Mouse (Mus musculus) MN1 (cell line): ENCODE measurements around the gene Scfd2.
A peak's percentile ranks its signal among the peaks of the same experiment; 100 is the strongest.

Source experiments
- DNase-seq: peaks from one replicate; pipeline ENCODE4 v3.0.0-alpha.2; 2016; ENCODE audit warnings: low spot score

Scfd2 gene

GRCm38 (mm10) chr5:74173162-74173844 lies 358.3 kb downstream of the Scfd2 start:
- no peak for DNase-seq

DNA sequence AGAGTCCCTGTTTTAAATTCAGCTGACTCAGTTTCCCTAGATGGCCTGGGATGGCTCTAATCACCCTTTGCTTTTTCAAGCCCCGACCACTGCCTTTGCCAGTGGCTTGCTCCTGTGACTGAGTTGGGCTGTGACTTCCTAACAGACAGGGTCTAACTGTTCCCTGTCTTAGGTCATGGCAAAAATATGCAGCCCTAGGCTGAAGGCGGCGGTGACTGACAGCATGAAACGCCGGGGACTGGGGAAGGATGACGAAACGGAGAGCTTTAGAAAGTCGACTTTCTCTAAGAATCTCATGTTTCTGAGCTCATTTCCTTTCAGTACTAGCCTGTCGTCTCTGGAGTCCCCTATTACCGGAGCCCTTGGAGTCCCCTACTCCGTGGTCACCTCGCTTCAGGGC lies 359.4 kb downstream of the Scfd2 start:
- no peak for DNase-seq

DNA sequence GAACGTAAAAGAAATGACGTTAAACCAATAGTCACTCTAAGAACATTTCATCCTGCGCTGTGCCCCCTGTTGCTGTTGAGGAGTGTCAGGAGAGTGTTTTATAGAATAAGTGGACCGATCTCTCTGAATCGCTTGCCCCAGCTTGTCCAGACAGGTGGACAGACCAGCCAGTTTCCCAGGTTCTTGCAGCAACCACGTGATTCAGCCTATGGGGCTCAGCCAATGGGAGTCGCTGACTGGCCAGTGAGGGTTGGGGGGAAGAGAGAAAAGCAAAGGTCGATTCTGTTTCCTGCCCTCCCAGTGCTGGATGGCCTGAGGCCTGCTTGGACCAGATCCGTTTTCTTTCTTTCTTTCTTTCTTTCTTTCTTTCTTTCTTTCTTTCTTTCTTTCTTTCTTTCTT lies 359.8 kb downstream of the Scfd2 start:
- DNase-seq = no peak

GRCm38 (mm10) chr5:74168085-74168484 lies 363.5 kb downstream of the Scfd2 start:
- no peak for DNase-seq

DNA sequence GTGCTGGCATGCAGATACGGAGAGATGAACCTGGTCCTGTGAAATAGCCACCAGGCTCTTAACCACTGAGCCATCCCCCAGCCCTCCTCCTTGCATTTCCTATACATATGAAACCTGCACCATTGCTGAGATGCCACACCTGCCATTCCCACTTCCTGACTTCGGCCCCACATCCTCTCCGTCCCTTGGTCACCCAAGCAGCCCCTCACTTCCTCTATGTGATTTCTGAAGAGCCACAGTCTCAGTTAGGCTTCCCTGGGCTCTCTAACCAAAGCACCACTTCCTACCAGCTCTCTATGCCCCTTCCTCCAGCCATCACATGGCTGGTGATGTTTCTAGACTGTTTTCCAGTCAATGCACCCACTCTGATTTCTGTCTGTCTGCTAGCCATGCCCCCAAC lies 364.9 kb downstream of the Scfd2 start:
- no peak for DNase-seq

GRCm38 (mm10) chr5:74164547-74164946 lies 367.0 kb downstream of the Scfd2 start:
- DNase-seq = no peak

GRCm38 (mm10) chr5:74163141-74163540 lies 368.4 kb downstream of the Scfd2 start:
- DNase-seq = no peak

DNA sequence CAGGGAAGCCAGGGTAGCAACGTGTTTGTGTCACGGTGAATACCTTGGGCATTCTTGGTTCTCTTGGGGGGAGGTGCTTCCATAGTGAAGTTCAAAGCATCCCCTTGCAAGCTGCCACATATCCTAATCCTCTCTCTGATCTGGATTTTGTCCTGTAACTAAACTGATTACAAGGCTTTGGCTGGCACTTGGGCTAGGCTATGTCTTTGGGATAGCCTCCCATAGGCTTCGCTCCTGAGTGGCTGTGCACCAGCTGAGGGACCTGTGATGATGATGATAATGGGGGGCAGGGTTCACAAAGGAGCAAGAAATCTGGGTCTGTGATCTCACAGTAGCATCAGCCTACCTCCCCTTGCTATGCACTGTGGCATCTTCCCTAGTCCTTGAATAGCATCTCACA lies 369.5 kb downstream of the Scfd2 start:
- DNase-seq = no peak

DNA sequence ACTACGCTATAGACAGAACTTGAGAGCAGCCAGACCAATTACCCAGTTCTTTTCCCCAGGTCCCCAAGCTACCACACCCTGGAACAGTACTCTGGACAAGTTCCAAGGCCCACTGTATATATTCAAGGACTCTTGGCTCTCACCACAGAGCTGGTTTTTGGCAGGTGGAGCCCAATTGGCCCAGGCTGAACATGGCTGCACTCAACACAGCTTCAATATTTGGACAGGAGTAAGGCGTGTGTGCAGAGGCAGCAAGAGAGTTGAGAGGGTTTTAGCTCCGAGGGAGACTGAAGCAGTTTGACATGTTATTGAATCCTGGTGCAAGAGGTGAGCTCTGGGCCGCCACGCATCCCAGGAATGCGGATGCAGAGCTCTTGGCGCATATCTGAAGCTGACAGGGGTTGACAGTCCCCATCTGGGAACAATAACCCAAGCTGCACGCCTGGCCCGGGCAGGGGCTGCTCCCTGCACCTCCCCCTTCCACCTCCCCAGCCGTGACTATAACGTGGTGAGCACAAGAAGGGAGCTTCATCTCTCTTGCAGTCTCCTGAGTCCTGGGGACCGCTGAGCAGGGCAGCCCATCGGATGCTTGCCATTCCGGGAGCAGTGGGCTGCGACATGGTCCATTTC lies 370.1 kb downstream of the Scfd2 start:
- DNase-seq = peak; percentile 9

GRCm38 (mm10) chr5:74160349-74160748 lies 371.2 kb downstream of the Scfd2 start:
- no peak for DNase-seq

DNA sequence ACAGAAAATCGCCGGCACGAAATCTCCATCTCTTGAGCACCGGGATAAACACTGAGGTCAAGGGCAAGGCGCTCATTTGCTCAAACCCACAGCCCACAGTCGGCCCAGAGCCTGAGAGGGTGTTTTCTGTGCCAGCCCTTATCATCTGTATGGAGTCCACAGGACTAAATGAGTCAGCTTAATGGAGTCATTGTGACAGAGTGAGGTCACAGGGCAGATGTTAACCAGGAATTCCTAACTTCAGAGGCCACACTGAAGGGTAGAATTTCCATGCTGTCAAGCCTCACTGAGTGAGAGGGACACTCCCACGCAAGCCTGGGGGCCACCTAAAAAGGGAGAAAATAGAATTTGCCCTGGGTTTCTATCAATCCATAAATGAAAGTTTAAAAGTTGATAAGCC lies 371.7 kb downstream of the Scfd2 start:
- DNase-seq = peak; percentile 9

DNA sequence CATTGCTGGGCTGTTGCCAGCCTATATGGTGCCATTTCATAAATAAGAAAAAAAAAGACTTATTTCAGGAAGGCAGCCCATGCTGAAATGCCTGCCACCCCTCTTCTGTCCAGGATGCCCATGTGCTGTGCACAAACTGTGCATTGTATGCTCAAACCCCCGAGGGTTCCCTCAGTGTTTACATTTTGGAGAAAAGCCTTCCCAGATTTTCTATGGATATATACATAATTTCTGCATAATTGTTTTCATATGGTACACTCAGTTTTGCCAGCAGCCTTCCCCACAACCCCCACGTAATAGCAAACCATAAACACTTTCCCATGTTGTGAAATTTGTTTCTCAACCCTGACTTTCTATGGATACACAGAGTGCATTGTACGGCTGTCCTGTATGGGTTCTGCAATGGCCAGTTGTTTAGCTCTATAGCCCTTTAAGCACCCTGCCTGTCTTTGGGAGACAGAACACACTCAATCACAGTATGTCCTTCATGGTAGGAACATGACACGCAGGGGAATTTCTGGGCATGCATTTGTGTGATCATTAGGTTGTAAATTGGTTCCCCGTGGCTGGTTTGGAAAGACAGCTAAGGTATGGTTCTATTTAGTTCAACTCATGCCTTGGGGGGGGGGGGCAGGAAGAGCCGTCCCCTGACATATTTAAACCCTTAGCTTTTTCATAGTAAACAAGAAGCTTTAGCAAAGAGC lies 372.5 kb downstream of the Scfd2 start:
- DNase-seq = no peak

DNA sequence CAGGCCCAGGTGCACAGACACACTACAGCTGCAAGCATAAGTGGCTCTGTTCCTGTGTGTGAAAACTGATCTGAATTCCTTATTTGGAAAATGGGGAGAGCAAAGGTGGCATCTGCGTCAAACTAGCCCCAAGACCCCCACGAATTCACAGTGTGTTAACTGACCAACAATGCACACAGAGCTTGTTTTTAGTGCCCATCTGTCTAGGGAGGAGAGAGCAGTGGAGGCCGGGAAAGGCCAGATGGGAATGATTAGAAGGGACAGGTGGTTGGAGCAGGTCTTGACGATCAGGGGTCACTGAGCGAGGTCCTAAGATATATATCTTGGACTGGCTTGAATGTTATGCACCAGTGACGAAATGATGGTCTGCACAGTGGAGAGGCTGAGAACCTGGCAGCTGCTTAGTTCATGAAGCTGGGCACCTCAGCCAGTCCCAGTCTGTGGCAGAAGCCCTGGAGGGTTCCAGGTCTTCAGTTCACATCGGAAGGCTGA lies 375.7 kb downstream of the Scfd2 start:
- no peak for DNase-seq
